In genomic region chr11:96996773-96997379, GRCm38 (mm10) we compare ENCODE assay signal across 8 mouse cellular contexts. TPM values are rescaled to one million over a fixed set of nuclear protein-coding genes. Genes with fewer than 3 reads are reported as not detected.
DNase-seq lines count a peak whose midpoint lies in the region; ATAC-seq and TF ChIP-seq lines count a peak whose summit lies in the region.

No protein-coding gene starts in this region.

- ATAC-seq in embryonic facial prominence, embryonic 15.5 days (ENCODE audit: insufficient number of reproducible peaks, low FRiP score, low TSS enrichment, low read depth): no peak; the same call in 1 of the 2 replicates
- ATAC-seq in limb, embryonic 11.5 days (ENCODE audit: insufficient number of reproducible peaks, low FRiP score, low TSS enrichment, low read depth): 0 out of 2 replicates have a peak, but pooled peaks have one; percentile 10

- H3K9ac ChIP-seq in embryonic facial prominence, embryonic 15.5 days: peak overlapping the region; percentile 18; the same call in 1 of the 2 replicates
- H3K9ac ChIP-seq in limb, embryonic 11.5 days (ENCODE audit: low read length): peak overlapping the region; percentile 64

- intact Hi-C loops in left cerebral cortex, adult 2 months (cut with DNase I): no loop called here

- no peaks in the 10 kb centered on the region for H3K9me3 ChIP-seq in embryonic facial prominence, embryonic 15.5 days (replicated peaks)
- no peaks in the 10 kb centered on the region for H3K9me3 ChIP-seq in limb, embryonic 11.5 days (ENCODE audit: control insufficient read depth, low read length)

- H3K4me2 ChIP-seq in embryonic facial prominence, embryonic 15.5 days (replicated peaks): peak overlapping the region; percentile 59
- H3K4me2 ChIP-seq in limb, embryonic 11.5 days (ENCODE audit: low read depth, severe bottlenecking): peak overlapping the region; percentile 61

- peak overlapping the region; percentile 43 for H3K4me3 ChIP-seq in left cerebral cortex, adult 2 months
- H3K4me3 ChIP-seq in embryonic facial prominence, embryonic 15.5 days (replicated peaks): peak overlapping the region; percentile 28
- peak overlapping the region; percentile 31 for H3K4me3 ChIP-seq in limb, embryonic 11.5 days (ENCODE audit: low read depth, low read length)
- 0 out of 2 replicates have a peak overlapping the region, but pooled peaks have one; percentile 8 for H3K4me3 ChIP-seq in olfactory bulb, adult 2 months (ENCODE audit: insufficient read depth, low read depth, low read length)

- peak overlapping the region; percentile 40; the same call in 1 of the 2 replicates for H3K27ac ChIP-seq in left cerebral cortex, adult 2 months
- H3K27ac ChIP-seq in embryonic facial prominence, embryonic 15.5 days (replicated peaks): no peak overlapping the region
- no peak overlapping the region for H3K27ac ChIP-seq in limb, embryonic 11.5 days (replicated peaks; ENCODE audit: low read depth, low read length)
- no peak overlapping the region for H3K27ac ChIP-seq in olfactory bulb, adult 2 months (ENCODE audit: insufficient read depth, low read depth, low read length)

- no peak for TF ChIP-seq POLR2A in olfactory bulb, adult 2 months (IDR thresholded peaks at IDR 0.05; ENCODE audit: insufficient read depth, low read depth, low read length)

- TF ChIP-seq CTCF in left cerebral cortex, adult 2 months (IDR thresholded peaks at IDR 0.05): no peak
- TF ChIP-seq CTCF in olfactory bulb, adult 2 months (IDR thresholded peaks at IDR 0.05; ENCODE audit: insufficient read depth, low read depth, low read length): no peak

- H3K36me3 ChIP-seq in embryonic facial prominence, embryonic 15.5 days: no peaks in the 10 kb centered on the region
- H3K36me3 ChIP-seq in limb, embryonic 11.5 days (ENCODE audit: control insufficient read depth, insufficient read depth, low read length): no peaks in the 10 kb centered on the region

- peaks cover 16% of the 10 kb centered on the region for H3K4me1 ChIP-seq in embryonic facial prominence, embryonic 15.5 days
- H3K4me1 ChIP-seq in limb, embryonic 11.5 days (ENCODE audit: control insufficient read depth, insufficient read depth, low read length): peaks cover 7% of the 10 kb centered on the region
- H3K4me1 ChIP-seq in olfactory bulb, adult 2 months (ENCODE audit: control insufficient read depth, insufficient read depth, low read length): peaks cover 23% of the 10 kb centered on the region

- 12% methylated on average over 17 of the region's 17 CpGs for WGBS in embryonic facial prominence, embryonic 15.5 days
- 15% methylated on average over 15 of the region's 17 CpGs for WGBS in limb, embryonic 11.5 days
- WGBS in olfactory bulb, adult 2 months: 33% methylated on average over 17 of the region's 17 CpGs

- peaks cover 49% of the 10 kb centered on the region for H3K27me3 ChIP-seq in embryonic facial prominence, embryonic 15.5 days
- H3K27me3 ChIP-seq in limb, embryonic 11.5 days (ENCODE audit: control insufficient read depth, insufficient read depth, low read length): peaks cover 4% of the 10 kb centered on the region; the same call in 1 of the 2 replicates

- DNase-seq in left cerebral cortex, adult 2 months (ENCODE audit: extremely low spot score in 1 of 2, low spot score in 2 of 2): no peak
- DNase-seq in left cerebral cortex, adult 18-20 months (ENCODE audit: low spot score in 2 of 2): no peak
- DNase-seq in limb, embryonic 11.5 days (ENCODE audit: low spot score): no peak
- no peak for DNase-seq in layer of hippocampus, postnatal 14 days (ENCODE audit: low spot score in 2 of 2)
- DNase-seq in cerebellum, adult 11 months: no peak
- DNase-seq in lung, postnatal 36 days: no peak

RNA-seq across cellular contexts. Expression of gene Sp2, which starts 14.1 kb away (rescaled TPM):
- total RNA-seq in left cerebral cortex, adult 2 months (2021): 10 to 100 TPM; 12.6 to 15.2 TPM
- total RNA-seq in left cerebral cortex, adult 18-20 months (2021): 10 to 100 TPM; 11.4 to 11.9 TPM
- polyA plus RNA-seq in embryonic facial prominence, embryonic 15.5 days (2015; fragmentation: Nextera tagmentation; extraction: Ambion mirVana): 16.8 and 17.9 TPM in 2 replicates
- 23.4 and 25.8 TPM in 2 replicates for polyA plus RNA-seq in limb, embryonic 11.5 days (2014; fragmentation: Nextera tagmentation; extraction: Ambion mirVana)
- polyA plus RNA-seq in olfactory bulb, adult 2 months (2012; ENCODE audit: insufficient read depth, insufficient read length, low replicate concordance, missing spikeins): not detected in 2 replicates
- 10 to 100 TPM; 12.3 to 13.5 TPM for total RNA-seq in layer of hippocampus, postnatal 14 days (2021)

RNA-seq across cellular contexts. Expression of gene Sp6, which starts 16.3 kb away (rescaled TPM):
- 1 to 10 TPM in 1 of 2 experiments, under 1 TPM in 1; 0.91 to 1.8 TPM for total RNA-seq in left cerebral cortex, adult 2 months (2021)
- 1 to 10 TPM; 1.4 to 2.0 TPM for total RNA-seq in left cerebral cortex, adult 18-20 months (2021)
- 18.5 and 26.7 TPM in 2 replicates for polyA plus RNA-seq in embryonic facial prominence, embryonic 15.5 days (2015; fragmentation: Nextera tagmentation; extraction: Ambion mirVana)
- polyA plus RNA-seq in limb, embryonic 11.5 days (2014; fragmentation: Nextera tagmentation; extraction: Ambion mirVana): 2.1 and 2.4 TPM in 2 replicates
- polyA plus RNA-seq in olfactory bulb, adult 2 months (2012; ENCODE audit: insufficient read depth, insufficient read length, low replicate concordance, missing spikeins): not detected in 2 replicates
- total RNA-seq in layer of hippocampus, postnatal 14 days (2021): 1 to 10 TPM in 1 of 2 experiments, under 1 TPM in 1; 0.81 to 1.1 TPM

RNA-seq across cellular contexts. Expression of gene Scrn2, which starts 32.9 kb away (rescaled TPM):
- 1 to 10 TPM; 2.8 to 3.4 TPM for total RNA-seq in left cerebral cortex, adult 2 months (2021)
- 1 to 10 TPM; 4.2 to 4.6 TPM for total RNA-seq in left cerebral cortex, adult 18-20 months (2021)
- 22.5 and 23.9 TPM in 2 replicates for polyA plus RNA-seq in embryonic facial prominence, embryonic 15.5 days (2015; fragmentation: Nextera tagmentation; extraction: Ambion mirVana)
- polyA plus RNA-seq in limb, embryonic 11.5 days (2014; fragmentation: Nextera tagmentation; extraction: Ambion mirVana): 31.9 and 34.4 TPM in 2 replicates
- not detected in 2 replicates for polyA plus RNA-seq in olfactory bulb, adult 2 months (2012; ENCODE audit: insufficient read depth, insufficient read length, low replicate concordance, missing spikeins)
- total RNA-seq in layer of hippocampus, postnatal 14 days (2021): 1 to 10 TPM; 4.8 to 6.3 TPM

RNA-seq across cellular contexts. Expression of gene Lrrc46, which starts 44.3 kb away (rescaled TPM):
- total RNA-seq in left cerebral cortex, adult 2 months (2021): under 1 TPM; 0.51 to 0.52 TPM
- total RNA-seq in left cerebral cortex, adult 18-20 months (2021): under 1 TPM; 0.33 to 0.37 TPM
- 9.5 and 21.4 TPM in 2 replicates for polyA plus RNA-seq in embryonic facial prominence, embryonic 15.5 days (2015; fragmentation: Nextera tagmentation; extraction: Ambion mirVana)
- polyA plus RNA-seq in limb, embryonic 11.5 days (2014; fragmentation: Nextera tagmentation; extraction: Ambion mirVana): 0.79 and 1.4 TPM in 2 replicates
- not detected in 2 replicates for polyA plus RNA-seq in olfactory bulb, adult 2 months (2012; ENCODE audit: insufficient read depth, insufficient read length, low replicate concordance, missing spikeins)
- total RNA-seq in layer of hippocampus, postnatal 14 days (2021): under 1 TPM; 0.74 to 0.86 TPM

RNA-seq across cellular contexts. Expression of gene Mrpl10, which starts 44.5 kb away (rescaled TPM):
- 10 to 100 TPM; 66.5 to 67.0 TPM for total RNA-seq in left cerebral cortex, adult 2 months (2021)
- total RNA-seq in left cerebral cortex, adult 18-20 months (2021): 10 to 100 TPM; 67.4 to 70.6 TPM
- polyA plus RNA-seq in embryonic facial prominence, embryonic 15.5 days (2015; fragmentation: Nextera tagmentation; extraction: Ambion mirVana): 77.9 and 80.4 TPM in 2 replicates
- polyA plus RNA-seq in limb, embryonic 11.5 days (2014; fragmentation: Nextera tagmentation; extraction: Ambion mirVana): 93.0 and 96.5 TPM in 2 replicates
- polyA plus RNA-seq in olfactory bulb, adult 2 months (2012; ENCODE audit: insufficient read depth, insufficient read length, low replicate concordance, missing spikeins): not detected in 2 replicates
- total RNA-seq in layer of hippocampus, postnatal 14 days (2021): 10 to 100 TPM; 81.9 to 84.1 TPM
